13 mouse cellular contexts compared by ENCODE assay signal in the genomic region with DNA sequence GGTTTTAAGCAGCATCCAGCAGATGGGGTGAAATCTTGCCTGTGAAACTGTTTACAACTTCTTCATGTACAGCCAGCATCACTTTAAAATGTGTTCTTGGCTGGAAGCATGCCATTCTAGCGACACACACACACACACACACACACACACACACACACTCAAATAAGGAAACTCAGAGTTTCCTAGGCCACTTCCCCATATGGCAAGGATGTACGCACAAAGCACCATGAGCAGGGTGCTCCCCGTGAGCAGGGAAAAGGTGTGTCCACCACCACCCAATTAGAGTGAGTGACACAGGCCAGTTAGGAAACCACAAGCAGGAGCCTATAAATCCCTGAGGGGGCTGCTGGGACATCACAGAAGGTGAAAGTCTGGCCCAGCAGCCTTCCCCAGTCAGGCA. TPM values are rescaled to one million over a fixed set of nuclear protein-coding genes. Genes with fewer than 3 reads are reported as not detected.
DNase-seq lines count a peak whose midpoint lies in the region; ATAC-seq and TF ChIP-seq lines count a peak whose summit lies in the region.
"Had no signal": no experiment of that assay in that cellular context is flagged by ENCODE, and none has a peak within 500 bp of the region (broad histone marks: within the 10 kb centered on the region; RNA-seq: fewer than 3 reads in every experiment).

No protein-coding gene starts in this region.

- WGBS in neural tube, embryonic 13.5 days = 71% methylated on average over 3 of the region's 3 CpGs
- 52% methylated on average over 3 of the region's 3 CpGs for WGBS in limb, embryonic 10.5 days

- H3K9ac ChIP-seq in neural tube, embryonic 13.5 days = no peak overlapping the region
- H3K9ac ChIP-seq: liver, embryonic 15.5 days had no signal

- intact Hi-C loops in left cerebral cortex, postnatal 25 days (cut with DNase I) = no loop called here
- intact Hi-C loops in left cerebral cortex, postnatal 4 days (cut with DNase I) = no loop called here

- no peak overlapping the region for H3K4me3 ChIP-seq in neural tube, embryonic 13.5 days
- H3K4me3 ChIP-seq in limb, embryonic 10.5 days = no peak overlapping the region

- H3K27ac ChIP-seq in neural tube, embryonic 13.5 days (replicated peaks) = no peak overlapping the region
- no peak overlapping the region for H3K27ac ChIP-seq in limb, embryonic 10.5 days
- H3K27ac ChIP-seq: heart, embryonic 10.5 days; liver, embryonic 15.5 days had no signal

- peaks cover 17% of the 10 kb centered on the region for H3K4me1 ChIP-seq in neural tube, embryonic 13.5 days (replicated peaks)
- peaks cover 9% of the 10 kb centered on the region for H3K4me1 ChIP-seq in limb, embryonic 10.5 days

- no peak for TF ChIP-seq POLR2A in brain, embryonic 14.5 days (IDR thresholded peaks at IDR 0.05; ENCODE audit: borderline replicate concordance, extremely low read depth, insufficient read depth, insufficient read length, poor library complexity, severe bottlenecking)

- H3K9me3 ChIP-seq in neural tube, embryonic 13.5 days = no peaks in the 10 kb centered on the region
- H3K9me3 ChIP-seq in limb, embryonic 10.5 days (replicated peaks) = no peaks in the 10 kb centered on the region
- H3K9me3 ChIP-seq: heart, embryonic 10.5 days; liver, embryonic 15.5 days had no signal

- H3K4me2 ChIP-seq in neural tube, embryonic 13.5 days = peak overlapping the region; percentile 84; the same call in 1 of the 2 replicates

- peaks cover 2% of the 10 kb centered on the region; the same call in 1 of the 2 replicates for H3K27me3 ChIP-seq in neural tube, embryonic 13.5 days
- H3K27me3 ChIP-seq in limb, embryonic 10.5 days (ENCODE audit: low read depth, poor library complexity, severe bottlenecking) = peaks cover 7% of the 10 kb centered on the region; the same call in 1 of the 2 replicates
- H3K27me3 ChIP-seq: liver, embryonic 15.5 days had no signal

- DNase-seq in cerebellum, adult 8-10 months = no peak
- peak; percentile 18 to 35 for DNase-seq in left cerebral cortex, postnatal 25 days (ENCODE audit: low spot score in 2 of 2)
- no peak for DNase-seq in left cerebral cortex, postnatal 4 days
- peak; percentile 59 for DNase-seq in brain, embryonic 14.5 days (ENCODE audit: low read depth)
- no peak for DNase-seq in kidney, adult 18-20 months
- DNase-seq in limb, embryonic 10.5 days (ENCODE audit: low spot score) = no peak
- DNase-seq: adrenal gland, postnatal 25 days; kidney, adult 11 months; thymus, postnatal 36 days had no signal

- no peaks in the 10 kb centered on the region for H3K36me3 ChIP-seq in neural tube, embryonic 13.5 days
- no peaks in the 10 kb centered on the region for H3K36me3 ChIP-seq in limb, embryonic 10.5 days
- H3K36me3 ChIP-seq: heart, embryonic 10.5 days; liver, embryonic 15.5 days had no signal

- TF ChIP-seq CTCF in brain, embryonic 14.5 days (IDR thresholded peaks at IDR 0.05; ENCODE audit: borderline replicate concordance, extremely low read depth, insufficient read depth, insufficient read length) = no peak

- ATAC-seq in cerebellum, adult (ENCODE audit: insufficient number of reproducible peaks, low FRiP score, low TSS enrichment) = 0 out of 2 replicates have a peak, but pooled peaks have one; percentile 1
- no peak for ATAC-seq in neural tube, embryonic 13.5 days (ENCODE audit: low read depth)

RNA-seq across cellular contexts. Expression of a gene that starts 10.5 kb away (rescaled TPM):
- not detected for total RNA-seq in left cerebral cortex, postnatal 25 days (2021)
- under 1 TPM; 0.36 to 0.64 TPM for total RNA-seq in left cerebral cortex, postnatal 4 days (2021)
- 0.21 and 0.25 TPM in 2 replicates for polyA plus RNA-seq in brain, embryonic 14.5 days (2012; rRNA removed)
- 0.31 and 0.39 TPM in 2 replicates for polyA plus RNA-seq in neural tube, embryonic 13.5 days (2015; fragmentation: Nextera tagmentation; extraction: Ambion mirVana)
- 0.41 and 0.54 TPM in 2 replicates for polyA plus RNA-seq in limb, embryonic 10.5 days (2016; fragmentation: Nextera tagmentation; extraction: Ambion mirVana)
- total RNA-seq: adrenal gland, postnatal 25 days had no signal

Comparison
In these comparisons a context has a peak if more than half of its experiments do, and no peak if none do; other contexts are left out.
1. DNase-seq: peak in left cerebral cortex, postnatal 25 days (2 of 2) and brain, embryonic 14.5 days (single experiment); none in cerebellum, adult 8-10 months (single experiment), left cerebral cortex, postnatal 4 days (single experiment), kidney, adult 18-20 months (single experiment) and limb, embryonic 10.5 days (single experiment).